Mouse (Mus musculus) liver, embryonic 16.5 days (tissue): ENCODE measurements around the gene Raet1e. TPM values are rescaled to one million over a fixed set of nuclear protein-coding genes. Genes with fewer than 3 reads are reported as not detected.

Experiments used
- ATAC-seq: fragments of 200-750 bp; cut with Nextera tagmentation; 2 replicates; pipeline ENCODE4 v1.8.0; 2017; ENCODE audit warnings: low read depth, mild to moderate bottlenecking, moderate number of reproducible peaks, moderate library complexity
- H3K27ac ChIP-seq: fragments of 300-500 bp; sonication (generic); 2 replicates; pipeline ENCODE4 v1.5.1; 2014; ENCODE audit warnings: mild to moderate bottlenecking, low read length
- H3K27me3 ChIP-seq: fragments of 300-500 bp; sonication (generic); 2 replicates; pipeline ENCODE4 v1.6.1; 2014; ENCODE audit warnings: low read depth, low read length, mixed read lengths; ENCODE audit not compliant: control insufficient read depth, insufficient read depth
- H3K36me3 ChIP-seq: fragments of 300-500 bp; sonication (generic); 2 replicates; pipeline ENCODE4 v1.6.1; 2014; ENCODE audit warnings: mild to moderate bottlenecking; ENCODE audit not compliant: control insufficient read depth, insufficient read depth
- H3K4me1 ChIP-seq: fragments of 300-500 bp; sonication (generic); 2 replicates; pipeline ENCODE4 v1.6.1; 2014; ENCODE audit warnings: low read depth, low read length, mixed read lengths; ENCODE audit not compliant: control insufficient read depth
- H3K4me2 ChIP-seq: fragments of 300-500 bp; sonication (generic); 2 replicates; pipeline ENCODE4 v1.6.1; 2014; ENCODE audit warnings: low read depth, low read length, mixed read lengths
- H3K4me3 ChIP-seq: fragments of 300-500 bp; sonication (generic); 2 replicates; pipeline ENCODE4 v1.5.1; 2014; ENCODE audit warnings: low read depth, mild to moderate bottlenecking, low read length
- H3K9ac ChIP-seq: fragments of 300-500 bp; sonication (generic); 2 replicates; pipeline ENCODE4 v1.6.1; 2014; ENCODE audit warnings: low read depth, low read length
- H3K9me3 ChIP-seq: fragments of 300-500 bp; sonication (generic); replicated peaks from 2 replicates; pipeline ENCODE4 v1.6.1; 2016; ENCODE audit warnings: low read length; ENCODE audit not compliant: control insufficient read depth
- WGBS: fragments of 180-500 bp; shearing (Covaris S2); extraction: QIAGEN DNeasy Blood & Tissue Kit; methylation state at CpG from one replicate; pipeline ENCODE4 v1.1.7; 2014; ENCODE audit not compliant: insufficient replicate concordance; 5-methylcytosine and 5-hydroxymethylcytosine counted together
- polyA plus RNA-seq: library from polyadenylated mRNA; unstranded; fragments of >200 nt; fragmentation: Nextera tagmentation; extraction: Ambion mirVana; gene quantifications from 2 replicates; pipeline ENCODE4 v1.2.1, GENCODE M21; 2015

Gene Raet1e
- polyA plus RNA-seq, 1 experiment from 2014 or later: 1.7 TPM

DNA sequence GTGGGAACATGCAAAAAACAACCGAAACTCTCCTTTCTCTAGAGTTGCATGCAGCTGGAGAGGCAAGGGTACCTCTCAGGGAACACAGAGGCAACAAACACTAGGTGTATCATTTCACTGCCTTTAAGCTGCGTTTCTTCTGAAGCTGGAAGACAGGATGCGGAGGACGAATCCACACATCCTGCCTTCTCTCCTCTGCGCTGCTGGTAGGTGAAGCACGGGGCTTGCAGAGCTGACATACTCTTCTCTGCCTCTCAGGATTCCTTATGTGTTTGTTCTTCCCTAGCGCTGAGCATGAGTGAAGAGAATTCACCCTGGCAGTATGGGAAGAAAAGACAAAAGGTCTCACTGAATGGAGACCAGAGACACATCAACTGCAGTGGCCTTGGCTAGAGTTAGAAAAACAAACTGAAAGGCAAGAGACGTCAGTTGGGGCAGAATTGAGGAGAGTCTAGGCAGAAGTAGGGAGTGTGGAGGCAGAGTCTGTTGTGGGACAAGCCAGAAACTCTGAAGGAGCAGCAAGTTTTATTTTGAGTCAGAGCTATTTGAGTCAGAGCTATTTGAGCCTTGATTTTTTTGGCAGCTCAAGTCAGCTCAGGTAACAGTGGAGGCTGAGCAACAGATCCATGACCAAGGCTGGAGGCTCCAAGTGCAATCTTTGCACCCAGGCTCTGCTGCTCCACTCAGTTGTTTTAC, 139.5 kb downstream of the Raet1e start:
- 57% methylated on average over 8 of the region's 8 CpGs for WGBS
- Histone ChIP-seq H3K36me3 (no peaks in the 10 kb centered on the region), H3K9ac (no peak overlapping the region), H3K4me3 (no peak overlapping the region), H3K27me3 (no peaks in the 10 kb centered on the region), H3K4me1 (no peaks in the 10 kb centered on the region), H3K27ac (no peak overlapping the region), H3K4me2 (no peak overlapping the region), H3K9me3 (no peaks in the 10 kb centered on the region)
- no peak for ATAC-seq

GRCm38 (mm10) chr10:22299324-22299723, 141.0 kb downstream of the Raet1e start:
- no peaks in the 10 kb centered on the region for H3K27me3 ChIP-seq
- H3K9me3 ChIP-seq: no peaks in the 10 kb centered on the region
- no peak for ATAC-seq
- H3K4me2 ChIP-seq: no peak overlapping the region
- H3K27ac ChIP-seq: no peak overlapping the region
- 33% methylated on average over 2 of the region's 2 CpGs for WGBS
- no peak overlapping the region for H3K4me3 ChIP-seq
- H3K36me3 ChIP-seq: no peaks in the 10 kb centered on the region
- H3K4me1 ChIP-seq: no peaks in the 10 kb centered on the region
- H3K9ac ChIP-seq: no peak overlapping the region

DNA sequence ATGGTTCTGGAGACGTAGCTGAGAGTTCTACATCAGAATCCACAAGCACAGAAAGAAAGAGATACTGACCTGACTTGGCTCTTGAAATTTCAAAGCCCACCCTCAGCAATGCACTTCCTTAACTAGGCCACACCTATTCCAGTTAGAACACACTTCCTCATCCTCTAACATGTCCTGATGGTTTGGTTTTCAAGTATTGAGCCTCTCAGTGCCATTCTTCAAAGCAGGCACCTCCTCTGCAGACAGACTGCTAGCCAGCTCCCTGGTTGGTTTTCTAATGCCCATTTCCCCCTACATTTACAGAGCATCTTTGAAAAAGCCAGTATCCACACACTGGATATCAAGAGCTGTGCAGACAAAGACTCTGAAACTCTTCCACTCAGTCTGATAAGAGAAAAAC, 143.3 kb downstream of the Raet1e start:
- Histone ChIP-seq H3K4me3 (peak overlapping the region; percentile 36), H3K27me3 (no peaks in the 10 kb centered on the region), H3K36me3 (no peaks in the 10 kb centered on the region), H3K9me3 (no peaks in the 10 kb centered on the region), H3K27ac (no peak overlapping the region; the same call in 1 of the 2 replicates), H3K4me1 (no peaks in the 10 kb centered on the region), H3K4me2 (peak overlapping the region; percentile 17; the same call in 1 of the 2 replicates), H3K9ac (no peak overlapping the region)
- no peak for ATAC-seq
- 33% methylated on average over 1 of the region's 1 CpGs for WGBS

DNA sequence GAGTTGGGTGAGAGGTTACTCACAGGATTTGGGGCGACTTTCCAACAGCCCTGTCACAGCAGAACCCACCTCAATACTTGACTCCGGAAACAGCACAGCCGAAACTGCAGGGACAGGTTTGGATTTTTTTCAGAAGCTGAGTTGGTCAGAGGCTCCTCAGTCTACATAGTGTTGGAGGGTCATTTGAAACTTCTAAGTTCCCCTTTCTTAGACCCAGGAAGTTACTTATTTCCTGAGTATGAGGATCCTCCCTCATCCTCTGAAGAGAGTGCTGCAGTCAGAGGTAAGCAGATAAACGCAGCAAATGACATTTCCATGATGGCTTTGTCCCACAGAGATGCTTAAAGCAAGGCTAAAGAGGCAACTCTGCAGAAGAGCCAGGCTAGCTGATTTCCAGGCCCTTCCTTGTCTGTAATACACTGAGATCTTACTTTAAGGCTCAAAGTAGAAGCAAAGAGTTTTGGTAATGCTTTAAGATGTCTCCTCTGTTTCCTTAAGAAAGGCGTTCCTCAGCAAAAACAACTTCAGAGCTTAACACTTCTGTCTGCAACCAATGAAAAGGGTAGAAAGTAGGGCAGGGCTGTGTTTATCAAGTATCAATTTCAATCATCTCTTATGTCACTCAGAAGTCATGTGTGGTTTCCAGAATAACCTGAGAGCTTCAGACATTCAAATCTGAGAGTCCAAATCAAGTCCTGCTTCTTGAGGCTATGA, 144.1 kb downstream of the Raet1e start:
- H3K9me3 ChIP-seq: no peaks in the 10 kb centered on the region
- H3K4me2 ChIP-seq: no peak overlapping the region
- ATAC-seq: no peak
- H3K4me1 ChIP-seq: no peaks in the 10 kb centered on the region
- H3K36me3 ChIP-seq: no peaks in the 10 kb centered on the region
- WGBS: 24% methylated on average over 5 of the region's 5 CpGs
- peak overlapping the region; percentile 50 for H3K27ac ChIP-seq
- no peak overlapping the region for H3K9ac ChIP-seq
- H3K4me3 ChIP-seq: peak overlapping the region; percentile 37
- no peaks in the 10 kb centered on the region for H3K27me3 ChIP-seq

DNA sequence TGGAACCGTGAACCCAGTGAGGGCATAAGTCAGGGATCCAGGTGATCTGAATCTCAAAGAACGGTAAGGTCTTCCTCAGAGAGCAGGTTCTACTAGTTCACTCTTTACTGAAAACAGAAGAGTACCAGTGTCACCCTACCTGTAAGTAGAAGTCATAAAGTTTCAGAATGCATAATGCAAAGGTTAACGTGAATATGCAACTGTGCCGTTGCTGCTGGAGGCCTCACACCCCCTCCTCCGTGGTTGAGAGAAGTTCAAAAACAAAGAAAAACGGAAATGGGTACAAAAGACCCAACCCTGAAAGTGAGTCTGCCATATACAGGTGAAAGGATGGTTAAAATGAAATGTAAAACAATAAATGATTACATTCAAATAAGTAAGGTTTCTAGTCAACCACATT, 145.4 kb downstream of the Raet1e start:
- no peaks in the 10 kb centered on the region for H3K27me3 ChIP-seq
- ATAC-seq: no peak
- no peaks in the 10 kb centered on the region for H3K4me1 ChIP-seq
- no peak overlapping the region for H3K9ac ChIP-seq
- no peak overlapping the region for H3K4me2 ChIP-seq
- no peak overlapping the region for H3K4me3 ChIP-seq
- H3K36me3 ChIP-seq: no peaks in the 10 kb centered on the region
- no peak overlapping the region for H3K27ac ChIP-seq
- no peaks in the 10 kb centered on the region for H3K9me3 ChIP-seq
- 65% methylated on average over 6 of the region's 6 CpGs for WGBS

DNA sequence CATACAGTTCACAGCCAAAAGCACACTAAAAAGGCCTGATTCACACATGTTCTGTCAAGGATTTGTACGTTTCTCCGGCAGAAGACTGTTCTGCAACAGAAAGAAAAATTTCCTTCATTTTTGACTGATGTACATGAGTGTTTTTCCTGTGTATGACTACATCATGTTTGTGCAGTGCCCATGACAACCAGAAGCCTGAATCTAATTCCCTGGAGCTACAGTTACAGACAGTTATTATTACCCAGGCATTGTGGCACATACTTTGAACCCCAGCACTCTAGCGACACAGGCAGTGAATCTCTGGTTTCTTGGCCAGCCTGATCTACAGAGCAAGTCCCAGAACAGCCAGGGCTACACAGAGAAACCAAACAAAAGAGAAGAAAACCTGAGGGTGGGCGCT, 147.4 kb downstream of the Raet1e start:
- Histone ChIP-seq H3K4me3 (no peak overlapping the region), H3K36me3 (no peaks in the 10 kb centered on the region), H3K27me3 (no peaks in the 10 kb centered on the region), H3K4me2 (no peak overlapping the region), H3K27ac (no peak overlapping the region), H3K9me3 (no peaks in the 10 kb centered on the region), H3K9ac (no peak overlapping the region), H3K4me1 (no peaks in the 10 kb centered on the region)
- no peak for ATAC-seq
- 47% methylated on average over 4 of the region's 4 CpGs for WGBS

DNA sequence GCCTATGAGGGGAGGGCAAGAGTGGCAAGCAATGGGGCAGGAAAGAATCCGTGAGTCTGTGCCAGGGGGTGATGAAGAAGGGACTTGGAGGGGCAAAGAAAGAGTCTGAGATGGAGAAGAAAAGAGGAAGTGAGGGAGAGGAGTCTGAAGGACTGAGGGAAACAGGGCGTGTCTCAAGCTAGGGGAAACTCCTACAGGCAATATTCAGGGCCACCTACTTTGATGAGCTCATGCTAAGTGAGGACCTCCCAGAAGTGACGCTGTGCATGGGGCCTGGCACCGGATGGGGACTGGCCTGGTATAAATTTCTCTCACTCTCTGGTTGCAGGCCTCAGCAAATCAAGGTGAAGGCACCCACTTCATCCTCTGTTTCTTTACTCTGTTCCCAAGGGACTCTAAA, 148.1 kb downstream of the Raet1e start:
- Histone ChIP-seq H3K4me3 (no peak overlapping the region), H3K4me2 (no peak overlapping the region), H3K27me3 (no peaks in the 10 kb centered on the region), H3K9me3 (no peaks in the 10 kb centered on the region), H3K4me1 (no peaks in the 10 kb centered on the region), H3K27ac (no peak overlapping the region), H3K9ac (no peak overlapping the region), H3K36me3 (no peaks in the 10 kb centered on the region)
- WGBS: 18% methylated on average over 4 of the region's 4 CpGs
- ATAC-seq: 0 out of 2 replicates have a peak, but pooled peaks have one; percentile 27

DNA sequence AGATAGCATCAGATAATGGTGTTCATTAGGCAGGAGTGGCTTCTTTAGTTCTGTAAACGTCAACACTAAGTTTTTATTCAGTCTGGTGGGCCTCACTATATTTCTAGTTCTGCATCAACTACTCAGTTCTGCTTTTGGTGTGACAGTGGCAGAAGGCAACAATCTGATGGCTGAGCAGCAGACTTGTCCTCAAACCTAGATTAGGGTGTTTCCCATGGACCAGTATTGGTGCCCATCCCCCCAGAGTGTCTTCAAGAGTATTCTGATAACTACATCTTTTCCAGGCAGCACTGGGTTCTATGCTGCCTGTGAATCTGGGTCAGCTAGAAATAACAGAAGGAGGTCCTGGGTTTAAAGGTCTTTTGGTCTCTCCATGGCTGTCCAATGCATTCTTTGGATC, 149.9 kb downstream of the Raet1e start:
- Histone ChIP-seq H3K27ac (no peak overlapping the region), H3K27me3 (no peaks in the 10 kb centered on the region), H3K4me1 (no peaks in the 10 kb centered on the region), H3K9ac (no peak overlapping the region), H3K36me3 (no peaks in the 10 kb centered on the region), H3K4me3 (no peak overlapping the region), H3K4me2 (no peak overlapping the region), H3K9me3 (no peaks in the 10 kb centered on the region)
- ATAC-seq: no peak
- 37% methylated on average over 1 of the region's 1 CpGs for WGBS

DNA sequence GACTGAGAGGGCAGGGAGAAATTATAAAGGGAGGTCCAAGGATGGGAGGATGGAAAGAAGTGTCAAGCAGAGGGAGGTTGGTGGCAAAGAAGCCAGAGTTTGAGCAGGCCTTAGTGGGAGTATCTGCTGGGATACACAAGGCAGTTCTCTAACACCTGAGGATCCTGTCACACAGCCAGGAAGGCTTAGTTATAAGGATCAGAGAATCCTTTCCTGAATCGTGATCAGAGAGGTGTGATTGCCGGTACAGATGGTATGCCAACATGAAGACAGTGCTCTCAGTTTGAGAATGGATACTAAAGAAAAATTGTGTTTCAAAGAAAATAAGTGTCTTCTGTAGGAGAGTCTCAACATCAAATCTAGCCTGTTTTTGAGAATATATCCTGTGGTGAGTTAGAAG, 164.5 kb downstream of the Raet1e start:
- no peak overlapping the region for H3K4me2 ChIP-seq
- WGBS: 69% methylated on average over 2 of the region's 2 CpGs
- no peaks in the 10 kb centered on the region for H3K36me3 ChIP-seq
- ATAC-seq: no peak
- H3K9ac ChIP-seq: no peak overlapping the region
- H3K4me3 ChIP-seq: no peak overlapping the region
- no peaks in the 10 kb centered on the region for H3K9me3 ChIP-seq
- no peaks in the 10 kb centered on the region for H3K27me3 ChIP-seq
- H3K4me1 ChIP-seq: no peaks in the 10 kb centered on the region
- H3K27ac ChIP-seq: no peak overlapping the region
